Mouse (Mus musculus): Measurements from ENCODE around the gene Adamts9.

The Adamts9 gene

DNA sequence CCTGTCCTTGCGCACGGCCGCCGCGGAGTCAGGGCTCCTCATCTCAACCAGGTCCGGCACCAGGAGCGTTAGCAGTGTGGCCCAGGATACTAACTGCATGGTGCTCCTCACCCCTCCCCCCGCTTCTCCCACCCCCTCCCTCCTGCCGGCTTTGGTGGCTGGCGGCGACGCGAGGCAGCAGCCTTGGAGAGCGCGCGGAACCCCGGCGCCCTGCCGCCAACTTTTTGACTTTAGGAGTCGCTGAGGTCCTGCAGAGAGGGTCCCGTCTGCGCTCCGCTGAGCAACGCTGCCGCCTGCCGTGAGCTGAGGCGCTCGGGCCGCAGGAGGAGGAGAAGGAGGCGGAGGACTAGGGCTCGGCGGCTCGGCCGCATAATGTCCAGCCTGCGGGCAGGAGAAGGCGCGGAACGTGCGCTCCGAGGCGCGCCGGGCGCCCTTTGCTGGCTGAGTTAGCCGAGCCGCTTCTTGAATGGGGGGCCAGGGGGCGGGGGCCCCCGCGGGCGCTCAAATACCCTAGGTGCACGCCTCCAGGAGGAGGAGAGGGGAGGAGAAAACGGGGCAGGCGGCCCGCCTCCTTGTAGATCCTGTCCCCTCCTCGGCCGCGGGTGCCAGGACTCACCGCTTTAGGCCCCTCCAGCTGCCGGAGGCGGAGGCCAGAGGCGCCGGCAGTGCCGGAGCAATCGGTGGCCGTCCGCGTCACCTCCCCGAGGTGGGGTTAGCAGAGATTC lies at the start of gene Adamts9:
Gene Adamts9 (minus strand): TSS at position 436 of the 725 bp plus-strand sequence.
- DNase-seq, result no peak

GRCm38 (mm10) chr6:92991616-92992015 lies 48.3 kb upstream of the Adamts9 start:
- no peak for DNase-seq

- DNase-seq, result no peak
Measured at GRCm38 (mm10) chr6:92988620-92988998, 45.3 kb upstream of the Adamts9 start.

DNA sequence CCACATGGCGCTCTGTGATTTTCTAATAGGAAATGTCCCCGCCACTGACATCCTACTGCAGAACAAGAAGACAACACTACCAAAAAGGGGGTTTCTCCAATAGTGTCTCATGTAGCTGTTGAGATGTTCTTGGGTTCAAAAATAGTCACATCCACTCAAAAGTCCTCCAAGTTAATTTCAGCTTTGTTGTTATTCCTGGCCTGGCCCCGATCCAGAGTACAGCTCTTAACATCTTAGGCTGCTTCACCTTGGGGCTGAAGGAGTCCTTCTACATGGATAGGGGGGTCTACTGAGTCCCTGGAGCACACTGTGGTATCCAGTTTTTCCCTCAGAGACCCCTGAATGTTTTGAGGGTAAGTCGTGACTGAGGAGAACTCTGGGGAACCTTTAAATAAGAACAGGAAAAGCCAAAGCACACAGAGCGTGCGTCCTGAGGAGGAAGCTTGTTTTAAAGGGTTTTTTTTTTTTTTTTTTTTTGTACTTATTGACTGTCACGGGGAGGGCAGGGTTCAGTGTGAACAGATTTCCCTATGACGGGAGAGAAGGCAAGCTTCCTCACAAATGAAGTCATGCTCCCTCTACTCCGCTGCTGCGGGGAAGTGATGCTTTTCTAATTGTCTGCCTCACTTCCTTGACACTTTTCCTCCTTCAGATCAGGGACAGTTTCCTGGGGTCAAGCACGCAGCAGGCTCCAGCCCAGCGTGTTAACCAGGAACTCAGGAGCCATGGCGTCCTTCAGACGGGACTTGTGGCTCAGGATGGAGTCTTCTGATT lies 44.7 kb upstream of the Adamts9 start:
- DNase-seq, result no peak

DNA sequence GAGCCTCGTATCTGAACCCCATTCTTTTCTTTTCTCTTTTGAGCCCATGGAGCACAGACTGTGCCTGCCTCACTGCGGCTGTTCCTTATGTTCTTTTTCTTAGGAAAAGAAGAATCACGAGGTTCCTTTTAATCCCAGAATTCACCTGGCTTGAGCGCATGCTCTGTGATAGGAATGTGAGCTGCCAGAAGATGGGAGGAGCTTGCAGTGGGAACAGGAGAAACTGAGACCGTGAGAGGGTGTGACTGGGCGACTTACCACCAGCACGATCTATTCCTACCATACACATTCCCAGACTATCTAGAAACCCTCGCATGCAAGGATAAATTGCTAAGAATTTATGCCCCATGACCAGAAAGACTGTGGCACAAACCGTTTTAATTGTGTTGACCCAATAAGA lies 44.1 kb upstream of the Adamts9 start:
- no peak for DNase-seq

DNA sequence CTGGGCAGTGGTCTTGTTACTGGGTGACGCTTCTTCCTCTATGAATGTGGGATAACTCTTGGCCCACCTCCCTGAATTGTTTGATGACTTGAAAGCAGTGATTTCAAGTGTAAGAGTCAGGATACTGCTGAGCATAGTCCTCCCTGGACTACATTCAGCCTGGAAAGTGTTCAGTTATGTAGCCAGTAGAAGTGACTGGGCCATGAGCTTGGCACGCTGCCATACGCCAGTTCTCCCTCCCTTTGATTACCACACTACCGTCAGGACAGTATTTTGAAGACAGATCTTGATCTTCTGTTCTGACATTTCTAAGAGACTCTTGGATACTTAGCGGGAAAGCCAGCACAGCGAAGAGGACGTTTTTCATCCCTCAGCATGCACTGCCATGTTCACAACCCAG lies 40.1 kb upstream of the Adamts9 start:
- no peak for DNase-seq

- no peak for DNase-seq
Measured at GRCm38 (mm10) chr6:92981451-92982186, 38.3 kb upstream of the Adamts9 start.

DNA sequence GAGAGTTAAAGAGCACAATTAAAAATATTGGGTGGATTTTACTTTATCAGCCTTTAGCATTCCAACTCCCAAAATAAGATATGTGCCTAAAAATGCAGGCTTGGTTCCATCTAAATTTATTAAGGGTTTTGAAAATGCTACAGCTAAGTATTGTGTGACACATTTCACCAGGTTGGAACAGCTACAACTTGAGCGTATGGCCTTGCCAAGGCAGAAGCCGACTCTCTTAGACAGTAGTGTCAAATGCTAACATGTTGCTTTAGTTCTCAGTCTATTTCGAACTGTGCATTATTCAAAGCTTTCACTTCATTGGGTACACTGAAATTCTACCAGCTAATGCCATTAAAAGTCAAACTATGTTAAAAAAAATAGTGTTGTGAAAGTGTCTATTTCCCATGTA lies 30.0 kb upstream of the Adamts9 start:
- DNase-seq, result no peak

DNA sequence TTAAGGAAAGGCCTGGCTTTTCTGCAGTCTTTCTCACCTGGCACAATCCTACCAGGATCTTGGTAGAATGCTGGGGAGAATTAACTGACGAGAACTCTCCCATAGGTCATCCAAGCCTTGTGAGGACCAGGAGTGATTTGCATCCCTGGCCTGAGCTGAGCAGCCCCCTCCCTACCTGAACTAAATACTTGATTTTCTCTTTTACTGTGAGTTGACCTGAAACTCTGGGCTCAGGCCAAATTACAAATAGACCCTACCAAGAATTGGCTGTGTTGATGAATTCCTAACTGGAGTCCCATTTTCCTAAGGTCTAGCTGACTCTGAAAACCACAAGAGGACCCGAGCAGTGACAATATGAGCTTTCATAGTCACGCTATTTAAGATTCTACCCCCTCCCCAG lies 25.4 kb upstream of the Adamts9 start:
- no peak for DNase-seq

GRCm38 (mm10) chr6:92968216-92968615 lies 24.9 kb upstream of the Adamts9 start:
- no peak for DNase-seq

- no peak for DNase-seq
Measured at GRCm38 (mm10) chr6:92962966-92963365, 19.7 kb upstream of the Adamts9 start.

GRCm38 (mm10) chr6:92960997-92961396 lies 17.7 kb upstream of the Adamts9 start:
- no peak for DNase-seq

GRCm38 (mm10) chr6:92959416-92959815 lies 16.1 kb upstream of the Adamts9 start:
- DNase-seq, result no peak

DNA sequence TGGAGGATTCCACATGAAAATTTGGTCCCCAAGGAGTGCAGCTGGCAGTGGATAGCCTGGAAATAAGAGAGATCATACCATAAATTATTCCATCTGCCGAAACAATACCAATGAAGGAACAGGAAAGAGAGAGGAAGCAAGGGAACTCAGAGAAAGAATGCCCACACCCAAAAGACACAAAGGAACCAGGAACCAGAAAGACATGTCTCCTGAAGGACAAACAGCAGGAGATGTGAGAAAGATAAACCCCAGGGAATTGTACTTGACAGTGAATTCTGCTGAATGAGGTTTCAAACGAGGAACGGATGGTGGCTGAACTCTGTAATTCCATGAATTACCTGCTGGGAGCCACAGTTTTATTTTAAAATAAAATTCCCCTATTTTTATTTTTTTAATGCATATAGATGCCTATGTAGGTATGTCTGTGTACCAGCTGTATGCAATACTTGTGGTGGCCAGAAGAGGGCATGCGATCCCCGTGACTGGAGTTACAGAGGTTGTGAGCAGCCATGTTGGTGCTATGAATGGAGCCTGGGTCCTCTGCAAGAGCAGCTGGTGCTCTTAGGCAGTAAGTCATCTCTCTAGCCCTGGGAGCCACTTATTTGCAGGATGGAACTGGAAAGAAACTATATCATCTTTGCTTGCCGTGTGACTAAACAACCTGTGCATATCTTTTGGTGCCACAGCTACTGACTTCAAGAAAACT lies 4.2 kb upstream of the Adamts9 start:
- no peak for DNase-seq

DNA sequence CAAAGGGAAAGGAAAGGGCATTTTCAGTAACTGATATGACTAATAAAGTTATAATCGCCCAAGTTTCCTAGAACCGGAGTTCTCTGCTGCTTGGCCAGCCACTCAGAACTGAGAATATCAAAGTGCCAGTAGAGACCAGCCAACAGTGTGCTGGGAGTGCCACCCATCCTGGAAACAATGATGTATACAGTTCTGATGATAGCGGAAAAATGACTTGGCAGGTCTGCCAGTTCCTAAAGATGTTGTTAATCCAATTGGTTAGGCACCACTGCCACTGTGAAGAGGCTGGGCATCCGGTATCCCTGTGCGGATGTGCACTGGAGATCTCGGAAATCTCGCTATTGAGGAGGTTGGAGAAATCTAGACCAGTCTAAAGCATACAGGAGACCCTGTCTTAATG lies 1.4 kb upstream of the Adamts9 start:
- DNase-seq, result no peak

DNA sequence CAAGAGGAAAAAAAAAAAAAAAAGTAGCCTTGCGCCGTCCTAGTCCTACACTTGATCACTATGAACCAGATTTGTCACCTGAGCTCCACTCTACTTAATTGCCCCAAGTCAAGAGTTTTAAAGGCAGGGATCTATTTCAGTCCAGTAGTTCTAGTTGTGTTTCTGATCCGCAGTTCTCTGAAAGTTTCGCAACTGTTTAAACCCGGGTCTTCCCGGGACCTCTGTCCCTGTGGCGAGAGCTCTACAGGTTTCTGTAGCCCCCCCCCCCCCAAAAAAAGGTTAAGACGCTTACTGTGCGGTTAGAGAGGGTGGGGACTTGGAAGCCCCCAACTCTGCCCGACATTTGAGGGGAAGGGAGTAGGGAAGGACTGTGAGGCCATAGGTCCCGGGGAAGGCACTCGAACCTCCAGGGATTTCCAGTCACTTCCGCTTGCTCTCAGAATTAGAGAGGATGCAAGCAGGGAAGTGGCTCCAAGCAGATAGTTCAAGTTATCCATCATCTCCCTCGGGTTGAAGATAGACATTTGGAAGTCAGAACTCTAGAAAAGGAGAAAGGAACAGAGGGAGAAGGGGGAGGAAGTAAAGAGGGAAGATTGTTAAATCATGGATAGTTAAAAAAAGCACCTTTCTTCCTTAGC lies 875 bp upstream of the Adamts9 start:
- no peak for DNase-seq

- no peak for DNase-seq
Measured at GRCm38 (mm10) chr6:92941756-92942420, 1.4 kb downstream of the Adamts9 start.

DNA sequence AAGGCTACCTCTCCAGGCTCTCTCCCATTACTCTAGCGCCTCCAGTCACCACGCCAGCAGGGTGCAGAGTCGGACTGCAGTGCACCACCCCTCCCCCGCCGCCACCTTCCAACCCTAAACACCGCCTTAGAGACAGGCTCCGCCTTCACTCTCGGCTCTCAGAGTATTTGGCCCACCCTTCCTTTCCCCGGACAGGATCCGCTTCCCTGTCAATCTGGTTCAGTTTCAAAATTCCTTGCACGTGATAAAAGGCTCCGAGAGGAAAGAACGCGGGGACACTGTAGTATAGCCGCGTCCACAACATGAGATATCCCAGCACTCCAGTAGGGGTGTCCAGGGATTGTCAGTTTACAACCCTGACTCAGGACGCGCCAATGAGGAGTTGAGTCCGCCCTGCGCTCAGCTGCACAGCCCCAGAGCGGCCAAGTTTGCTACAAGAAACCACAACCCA lies 2.0 kb downstream of the Adamts9 start:
- peak; percentile 9 for DNase-seq

GRCm38 (mm10) chr6:92940191-92941131 lies 2.8 kb downstream of the Adamts9 start:
- DNase-seq, result no peak

DNA sequence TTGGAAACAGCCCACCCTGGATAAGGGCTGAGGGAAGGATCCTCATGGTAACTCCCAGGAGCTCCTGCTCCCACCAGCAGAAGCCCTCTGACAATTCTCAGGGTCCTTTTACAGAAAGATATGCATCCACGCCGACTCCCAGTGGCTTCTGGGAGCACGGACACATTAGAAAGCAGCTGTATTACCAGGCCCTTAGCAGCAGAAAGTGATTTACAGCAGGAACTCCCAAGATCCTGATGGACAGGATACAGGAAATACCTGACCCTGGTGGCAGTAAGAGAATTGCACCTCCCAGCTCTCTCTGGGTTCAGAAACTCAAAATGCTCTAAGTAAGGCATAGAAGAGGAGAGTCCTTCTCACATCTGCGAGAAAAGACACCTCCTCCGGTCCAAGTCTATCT lies 15.0 kb downstream of the Adamts9 start:
- no peak for DNase-seq

GRCm38 (mm10) chr6:92924536-92924935 lies 18.8 kb downstream of the Adamts9 start:
- DNase-seq, result no peak
